Mouse (Mus musculus) kidney, adult 2 months (tissue): ENCODE measurements around the gene Chrm4. TPM values are rescaled to one million over a fixed set of nuclear protein-coding genes. Genes with fewer than 3 reads are reported as not detected.
A peak's percentile ranks its signal among the peaks of the same experiment; 100 is the strongest.

ENCODE experiments used
- DNase-seq: peaks from one replicate; pipeline ENCODE4 v3.0.0; 2021
- H3K27ac ChIP-seq: fragments of 200-500 bp; 2 replicates; pipeline ENCODE4 v1.5.1; 2012; ENCODE audit warnings: low read depth, low read length, control low read depth, inconsistent platforms; ENCODE audit not compliant: insufficient read depth
- H3K27me3 ChIP-seq: fragments of 200-500 bp; replicated peaks from 2 replicates; pipeline ENCODE4 v1.6.1; 2012; ENCODE audit warnings: mild to moderate bottlenecking, moderate library complexity, low read length, inconsistent platforms; ENCODE audit not compliant: control insufficient read depth, insufficient read depth
- H3K36me3 ChIP-seq: fragments of 200-500 bp; 2 replicates; pipeline ENCODE4 v1.6.1; 2012; ENCODE audit warnings: mild to moderate bottlenecking, moderate library complexity, low read length, inconsistent platforms; ENCODE audit not compliant: control insufficient read depth, insufficient read depth
- H3K4me1 ChIP-seq: fragments of 200-500 bp; 2 replicates; pipeline ENCODE4 v1.6.1; 2011; ENCODE audit warnings: low read length; ENCODE audit not compliant: control insufficient read depth, insufficient read depth
- H3K4me3 ChIP-seq: fragments of 200-500 bp; 2 replicates; pipeline ENCODE4 v1.5.1; 2011; ENCODE audit warnings: mild to moderate bottlenecking, low read depth, low read length, control low read depth; ENCODE audit not compliant: insufficient read depth
- CTCF ChIP-seq: fragments of 200-500 bp; conservative IDR thresholded peaks from 2 replicates; pipeline ENCODE4 v1.5.1; 2011; ENCODE audit warnings: low read depth, mild to moderate bottlenecking, control low read depth, low read length, moderate library complexity, mixed read lengths; ENCODE audit not compliant: insufficient read depth, insufficient read length
- POLR2A ChIP-seq: fragments of 200-500 bp; IDR thresholded peaks from one replicate; pipeline ENCODE4 v1.6.1; 2011; ENCODE audit warnings: low read depth, low read length, control low read depth
- WGBS: fragments of 180-500 bp; shearing (Covaris S2); methylation state at CpG from one replicate; pipeline ENCODE4 v1.1.7; 2018; 5-methylcytosine and 5-hydroxymethylcytosine counted together
- polyA plus RNA-seq: library from polyadenylated mRNA; depleted of rRNA; stranded (reverse); fragments of >200 nt; gene quantifications from 2 replicates; pipeline ENCODE4 v1.2.3, GENCODE M21; 2012

Chrm4 gene
- polyA plus RNA-seq, 1 experiment: 0.11 TPM

DNA sequence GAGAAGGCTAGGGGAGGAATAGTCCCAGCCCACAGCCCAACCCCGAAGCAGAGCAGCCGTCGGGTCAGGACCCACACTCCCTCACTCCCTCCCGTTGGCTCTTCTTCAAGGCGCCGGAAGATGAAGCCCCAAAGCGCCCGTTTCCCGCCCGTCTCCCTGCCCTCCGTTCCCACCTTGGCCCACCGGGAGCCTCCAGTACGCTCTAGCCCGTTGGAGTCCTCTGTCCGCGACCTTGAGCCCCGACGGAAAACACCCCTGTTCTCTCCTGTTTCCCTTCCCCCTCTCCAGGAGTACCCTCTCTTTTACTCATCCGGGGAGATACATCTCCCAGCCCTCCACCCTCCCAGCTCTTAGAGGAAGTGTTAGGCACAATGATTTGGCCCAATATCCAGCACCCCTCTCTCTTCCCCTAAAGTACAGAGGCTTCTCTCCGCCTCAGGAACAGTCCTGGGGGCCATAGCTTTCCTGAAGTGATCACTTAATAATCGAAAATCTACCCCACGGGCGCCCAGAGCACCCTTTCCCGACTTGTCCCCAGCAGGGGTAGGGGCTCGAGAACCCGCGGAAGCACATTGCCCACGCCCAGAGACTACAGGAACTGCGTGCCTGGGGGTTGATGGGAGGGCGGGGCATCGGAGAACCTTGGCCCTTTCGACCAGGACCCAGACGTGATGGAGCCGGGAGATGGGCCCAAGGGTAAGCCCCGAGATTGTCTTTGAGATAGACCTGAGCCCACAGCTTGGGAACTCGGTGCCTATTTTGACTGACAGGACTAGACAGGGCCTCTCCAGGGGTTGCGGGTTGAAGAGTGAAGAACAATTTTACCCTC lies 4.2 kb upstream of the Chrm4 start:
- no peak for DNase-seq
- TF ChIP-seq POLR2A: no peak
- TF ChIP-seq CTCF: no peak
- WGBS: 3% methylated on average over 37 of the region's 37 CpGs
- Histone ChIP-seq H3K4me3 (no peak overlapping the region), H3K27ac (no peak overlapping the region), H3K4me1 (peaks cover 3% of the 10 kb centered on the region; the same call in 1 of the 2 replicates), H3K36me3 (no peaks in the 10 kb centered on the region), H3K27me3 (peaks cover 4% of the 10 kb centered on the region; the same call in 1 of the 2 replicates)

- H3K27ac ChIP-seq: no peak overlapping the region
- H3K27me3 ChIP-seq: peaks cover 4% of the 10 kb centered on the region; the same call in 1 of the 2 replicates
- H3K4me1 ChIP-seq: peaks cover 3% of the 10 kb centered on the region; the same call in 1 of the 2 replicates
- H3K36me3 ChIP-seq: no peaks in the 10 kb centered on the region
- peak; percentile 64 for DNase-seq
- 5% methylated on average over 54 of the region's 54 CpGs for WGBS
- H3K4me3 ChIP-seq: peak overlapping the region; percentile 12; the same call in 1 of the 2 replicates
- no peak for TF ChIP-seq POLR2A
- TF ChIP-seq CTCF: peak; percentile 72
Observed at GRCm38 (mm10) chr2:91923415-91924337, 3.4 kb upstream of the Chrm4 start.

DNA sequence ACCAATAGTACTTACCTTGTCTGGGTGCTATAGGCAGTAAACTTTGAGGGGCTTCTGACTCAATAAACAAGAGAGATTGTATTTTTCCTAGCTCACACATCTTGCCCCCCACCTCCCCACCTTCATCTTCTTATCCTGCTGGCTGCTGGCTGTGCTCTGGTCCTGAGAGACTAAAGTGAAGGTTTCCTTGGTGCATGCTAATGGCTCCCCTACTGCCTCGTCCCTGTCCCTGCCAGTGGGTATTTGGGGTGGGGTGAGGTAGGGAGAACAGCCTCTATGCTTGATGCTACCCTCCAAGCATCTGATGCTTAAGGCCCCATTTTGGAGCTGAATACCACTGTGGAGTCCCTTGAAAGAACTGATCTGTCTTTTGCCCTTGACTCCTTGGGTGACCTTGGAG lies 2.3 kb upstream of the Chrm4 start:
- no peak for TF ChIP-seq CTCF
- TF ChIP-seq POLR2A: no peak
- H3K27me3 ChIP-seq: peaks cover 4% of the 10 kb centered on the region; the same call in 1 of the 2 replicates
- 90% methylated on average over 1 of the region's 1 CpGs for WGBS
- DNase-seq: no peak
- H3K27ac ChIP-seq: no peak overlapping the region
- no peak overlapping the region for H3K4me3 ChIP-seq
- H3K4me1 ChIP-seq: peaks cover 3% of the 10 kb centered on the region; the same call in 1 of the 2 replicates
- H3K36me3 ChIP-seq: no peaks in the 10 kb centered on the region

GRCm38 (mm10) chr2:91925442-91925841 lies 1.6 kb upstream of the Chrm4 start:
- no peak overlapping the region for H3K27ac ChIP-seq
- 88% methylated on average over 15 of the region's 15 CpGs for WGBS
- H3K4me1 ChIP-seq: peaks cover 8% of the 10 kb centered on the region; the same call in 1 of the 2 replicates
- H3K4me3 ChIP-seq: no peak overlapping the region
- no peaks in the 10 kb centered on the region for H3K36me3 ChIP-seq
- H3K27me3 ChIP-seq: peaks cover 4% of the 10 kb centered on the region; the same call in 1 of the 2 replicates
- DNase-seq: no peak
- TF ChIP-seq POLR2A: no peak
- TF ChIP-seq CTCF: no peak

DNA sequence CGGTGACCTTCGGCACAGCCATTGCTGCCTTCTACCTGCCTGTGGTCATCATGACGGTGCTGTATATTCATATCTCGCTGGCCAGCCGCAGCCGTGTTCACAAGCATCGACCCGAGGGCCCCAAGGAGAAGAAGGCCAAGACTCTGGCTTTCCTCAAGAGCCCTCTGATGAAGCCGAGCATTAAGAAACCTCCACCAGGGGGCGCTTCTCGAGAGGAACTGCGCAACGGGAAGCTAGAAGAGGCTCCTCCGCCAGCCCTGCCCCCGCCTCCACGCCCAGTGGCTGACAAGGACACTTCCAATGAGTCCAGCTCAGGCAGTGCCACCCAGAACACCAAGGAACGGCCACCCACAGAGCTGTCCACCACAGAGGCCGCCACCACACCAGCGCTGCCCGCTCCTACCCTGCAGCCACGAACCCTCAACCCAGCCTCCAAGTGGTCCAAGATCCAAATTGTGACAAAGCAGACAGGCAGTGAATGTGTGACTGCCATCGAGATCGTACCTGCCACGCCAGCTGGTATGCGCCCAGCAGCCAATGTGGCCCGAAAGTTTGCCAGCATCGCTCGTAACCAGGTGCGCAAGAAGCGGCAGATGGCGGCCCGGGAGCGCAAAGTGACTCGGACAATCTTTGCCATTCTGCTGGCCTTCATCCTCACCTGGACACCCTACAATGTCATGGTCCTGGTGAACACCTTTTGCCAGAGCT lies 931 bp downstream of the Chrm4 start:
- 50% methylated on average over 34 of the region's 34 CpGs for WGBS
- peak; percentile 54 for TF ChIP-seq CTCF
- TF ChIP-seq POLR2A: no peak
- Histone ChIP-seq H3K36me3 (no peaks in the 10 kb centered on the region), H3K27me3 (no peaks in the 10 kb centered on the region), H3K27ac (no peak overlapping the region), H3K4me1 (peaks cover 8% of the 10 kb centered on the region; the same call in 1 of the 2 replicates), H3K4me3 (no peak overlapping the region)
- peak; percentile 79 for DNase-seq

DNA sequence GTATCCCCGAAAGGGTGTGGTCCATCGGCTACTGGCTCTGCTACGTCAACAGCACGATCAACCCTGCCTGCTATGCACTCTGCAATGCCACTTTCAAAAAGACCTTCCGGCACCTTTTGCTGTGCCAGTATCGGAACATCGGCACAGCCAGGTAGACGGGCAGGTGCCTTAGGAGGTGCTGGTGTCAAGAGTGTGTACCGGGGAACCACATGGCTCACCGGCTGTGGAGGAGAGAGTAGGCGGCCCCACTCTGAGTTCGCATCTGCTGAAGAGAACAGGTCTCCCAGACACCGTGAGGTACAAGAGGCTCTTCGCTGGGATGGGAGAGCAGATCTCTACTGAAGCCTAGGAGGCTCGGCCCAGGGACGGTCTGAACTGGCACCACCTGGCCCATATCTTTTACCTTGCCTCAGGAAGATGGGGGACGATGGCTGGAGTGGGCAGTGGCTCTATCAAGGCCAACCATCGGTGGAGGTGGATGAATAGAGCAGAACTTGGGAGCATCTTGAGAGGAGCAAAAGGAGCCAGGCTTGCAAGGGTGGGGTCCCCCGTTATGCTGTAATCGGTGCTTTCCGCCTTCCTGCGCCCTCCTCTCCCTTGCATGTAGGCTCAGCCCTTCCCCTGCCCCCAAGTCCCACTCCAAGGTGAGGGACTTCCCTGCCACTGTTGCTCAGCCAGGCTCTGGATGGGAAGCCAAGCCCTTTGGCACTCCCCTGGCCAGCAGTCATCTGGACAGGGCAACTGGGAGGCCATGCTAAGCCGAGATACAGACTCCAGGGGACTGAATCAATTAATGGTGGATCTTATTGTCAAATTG lies 1.7 kb downstream of the Chrm4 start:
- WGBS: 82% methylated on average over 23 of the region's 23 CpGs
- TF ChIP-seq CTCF (no peak), POLR2A (no peak)
- H3K27me3 ChIP-seq: no peaks in the 10 kb centered on the region
- H3K4me3 ChIP-seq: no peak overlapping the region
- H3K4me1 ChIP-seq: peaks cover 8% of the 10 kb centered on the region; the same call in 1 of the 2 replicates
- H3K27ac ChIP-seq: no peak overlapping the region
- DNase-seq: no peak
- H3K36me3 ChIP-seq: no peaks in the 10 kb centered on the region
